In the genomic region with DNA sequence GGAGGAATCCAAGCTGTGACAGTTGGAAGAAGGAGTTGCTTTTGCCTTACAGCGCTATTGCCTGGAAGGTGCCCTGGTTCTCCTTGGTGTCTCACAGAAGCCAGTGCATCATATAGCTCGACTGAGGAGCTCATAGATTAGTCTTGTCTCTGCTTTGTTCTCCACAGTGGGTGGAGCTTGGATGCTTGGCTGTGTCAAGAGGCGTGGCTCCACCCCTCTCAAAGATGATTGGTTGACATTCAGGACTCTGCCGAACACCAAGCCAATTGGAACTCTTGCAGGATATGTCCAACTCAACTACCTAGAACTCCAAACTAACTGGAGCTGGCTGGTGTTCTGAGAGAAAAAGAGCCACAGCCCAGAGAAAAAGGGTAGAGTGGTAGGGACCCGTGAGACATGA, we compare ENCODE assay signal across 23 mouse cellular contexts. TPM values are rescaled to one million over a fixed set of nuclear protein-coding genes. Genes with fewer than 3 reads are reported as not detected.
DNase-seq lines count a peak whose midpoint lies in the region; ATAC-seq and TF ChIP-seq lines count a peak whose summit lies in the region.
"Had no signal": no experiment of that assay in that cellular context is flagged by ENCODE, and none has a peak within 500 bp of the region (broad histone marks: within the 10 kb centered on the region; RNA-seq: fewer than 3 reads in every experiment).

No protein-coding gene starts in this region.

- no peaks in the 10 kb centered on the region for H3K27me3 ChIP-seq in stomach, embryonic 14.5 days (ENCODE audit: control insufficient read depth, insufficient read depth, low read length)
- no peaks in the 10 kb centered on the region for H3K27me3 ChIP-seq in stomach, postnatal 0 days (ENCODE audit: control insufficient read depth, insufficient read depth, low read length)
- H3K27me3 ChIP-seq: forebrain, embryonic 12.5 days; midbrain, embryonic 15.5 days had no signal

- ATAC-seq in stomach, embryonic 14.5 days (ENCODE audit: insufficient number of reproducible peaks, insufficient read depth, low FRiP score, low read depth), result 0 out of 2 replicates have a peak, but pooled peaks have one; percentile 23
- ATAC-seq in stomach, postnatal 0 days (ENCODE audit: low FRiP score, low TSS enrichment), result no peak
- ATAC-seq: intestine, embryonic 16.5 days; midbrain, embryonic 15.5 days; Patski had no signal

- H3K36me3 ChIP-seq in stomach, embryonic 14.5 days (ENCODE audit: control insufficient read depth, insufficient read depth, low read length), result no peaks in the 10 kb centered on the region
- H3K36me3 ChIP-seq in stomach, postnatal 0 days (ENCODE audit: control insufficient read depth, insufficient read depth, low read length), result no peaks in the 10 kb centered on the region
- H3K36me3 ChIP-seq: forebrain, embryonic 12.5 days; midbrain, embryonic 15.5 days had no signal

- no peak for DNase-seq in layer of hippocampus, adult 2 months (ENCODE audit: low spot score in 2 of 2)
- no peak for DNase-seq in layer of hippocampus, postnatal 14 days (ENCODE audit: low spot score in 2 of 2)
- DNase-seq in stomach, postnatal 0 days (ENCODE audit: low spot score), result no peak
- DNase-seq in brain, adult 2 months (ENCODE audit: low read depth, low spot score), result peak; percentile 46
- DNase-seq in c-Kit-positive CD71-positive TER-119-positive erythroid progenitor cells, embryonic 14.5 days (ENCODE audit: low spot score), result no peak
- DNase-seq in heart, postnatal 25 days (ENCODE audit: low spot score), result no peak
- DNase-seq: adrenal gland, postnatal 14 days; cerebellum, adult 18-20 months; cerebellum, postnatal 36 days; gastrocnemius, postnatal 14 days; heart, adult 18-20 months; kidney, postnatal 36 days; layer of hippocampus, adult 9-11 months; lung, adult 18-20 months; lung, postnatal 14 days; thymus, postnatal 36 days had no signal

- H3K4me2 ChIP-seq in stomach, embryonic 14.5 days (replicated peaks; ENCODE audit: low read depth, low read length), result no peak overlapping the region
- no peak overlapping the region for H3K4me2 ChIP-seq in stomach, postnatal 0 days (replicated peaks; ENCODE audit: low read depth)
- H3K4me2 ChIP-seq: forebrain, embryonic 12.5 days; liver, embryonic 11.5 days; midbrain, embryonic 15.5 days had no signal

- no peak for TF ChIP-seq EP300 in stomach, postnatal 0 days (optimal IDR thresholded peaks at IDR 0.05)

- peak overlapping the region; percentile 64; the same call in 1 of the 2 replicates for H3K27ac ChIP-seq in layer of hippocampus, adult 2 months
- no peak overlapping the region for H3K27ac ChIP-seq in stomach, embryonic 14.5 days (ENCODE audit: low read length)
- no peak overlapping the region for H3K27ac ChIP-seq in stomach, postnatal 0 days (replicated peaks)
- H3K27ac ChIP-seq: forebrain, embryonic 12.5 days; midbrain, embryonic 15.5 days had no signal

- WGBS in stomach, embryonic 14.5 days, result 40% methylated on average over 5 of the region's 5 CpGs
- WGBS in stomach, postnatal 0 days, result 43% methylated on average over 5 of the region's 5 CpGs

- TF ChIP-seq CTCF in layer of hippocampus, adult 2 months (conservative IDR thresholded peaks at IDR 0.05), result no peak
- no peak for TF ChIP-seq CTCF in stomach, postnatal 0 days (IDR thresholded peaks at IDR 0.05; ENCODE audit: low read depth)

- H3K4me3 ChIP-seq in layer of hippocampus, adult 2 months, result no peak overlapping the region
- H3K4me3 ChIP-seq in stomach, embryonic 14.5 days (ENCODE audit: low read depth, low read length), result no peak overlapping the region
- H3K4me3 ChIP-seq in stomach, postnatal 0 days (ENCODE audit: low read depth, low read length), result no peak overlapping the region
- H3K4me3 ChIP-seq: forebrain, embryonic 12.5 days; midbrain, embryonic 15.5 days had no signal

- H3K4me1 ChIP-seq in stomach, embryonic 14.5 days (ENCODE audit: control insufficient read depth, insufficient read depth, low read length), result no peaks in the 10 kb centered on the region
- H3K4me1 ChIP-seq in stomach, postnatal 0 days (replicated peaks; ENCODE audit: control insufficient read depth, insufficient read depth), result no peaks in the 10 kb centered on the region
- H3K4me1 ChIP-seq: midbrain, embryonic 15.5 days had no signal

- no peak overlapping the region for H3K9ac ChIP-seq in stomach, embryonic 14.5 days (replicated peaks; ENCODE audit: low read depth, low read length)
- H3K9ac ChIP-seq in stomach, postnatal 0 days (ENCODE audit: low read length), result no peak overlapping the region
- H3K9ac ChIP-seq: forebrain, embryonic 12.5 days; midbrain, embryonic 15.5 days had no signal

- no peaks in the 10 kb centered on the region for H3K9me3 ChIP-seq in stomach, embryonic 14.5 days (ENCODE audit: control insufficient read depth, low read depth, low read length)
- no peaks in the 10 kb centered on the region for H3K9me3 ChIP-seq in stomach, postnatal 0 days (ENCODE audit: control insufficient read depth, low read length)
- H3K9me3 ChIP-seq: forebrain, embryonic 12.5 days; midbrain, embryonic 15.5 days had no signal

- intact Hi-C loops in heart, postnatal 25 days (cut with DNase I), result no loop called here

RNA-seq across cellular contexts. Expression of gene Crmp1, which starts 22.1 kb away (rescaled TPM):
- 100 to 1,000 TPM; 234 to 238 TPM for total RNA-seq in layer of hippocampus, adult 2 months (2021)
- total RNA-seq in layer of hippocampus, postnatal 14 days (2021), result 100 to 1,000 TPM; 405 to 421 TPM
- polyA plus RNA-seq in stomach, embryonic 14.5 days (2014; fragmentation: Nextera tagmentation; extraction: Ambion mirVana), result 45.2 and 47.6 TPM in 2 replicates
- polyA plus RNA-seq in stomach, postnatal 0 days (2015; fragmentation: Nextera tagmentation; extraction: Ambion mirVana), result 6.8 and 8.5 TPM in 2 replicates
- 1 to 10 TPM; 1.2 to 1.3 TPM for total RNA-seq in heart, postnatal 25 days (2021)
- total RNA-seq: hematopoietic stem cell, adult 5-6 weeks had no signal

Comparison
In these comparisons a context has a peak if more than half of its experiments do, and no peak if none do; other contexts are left out.
1. RNA of gene Crmp1, which starts 22.1 kb away (total RNA-seq): 405 to 421 TPM in layer of hippocampus, postnatal 14 days and 234 to 238 TPM in layer of hippocampus, adult 2 months; 1.2 to 1.3 TPM in heart, postnatal 25 days; every median in the first group is over 100 times any median in the second.